Mouse (Mus musculus): ENCODE data around the gene Spns3.

Gene Spns3

DNA sequence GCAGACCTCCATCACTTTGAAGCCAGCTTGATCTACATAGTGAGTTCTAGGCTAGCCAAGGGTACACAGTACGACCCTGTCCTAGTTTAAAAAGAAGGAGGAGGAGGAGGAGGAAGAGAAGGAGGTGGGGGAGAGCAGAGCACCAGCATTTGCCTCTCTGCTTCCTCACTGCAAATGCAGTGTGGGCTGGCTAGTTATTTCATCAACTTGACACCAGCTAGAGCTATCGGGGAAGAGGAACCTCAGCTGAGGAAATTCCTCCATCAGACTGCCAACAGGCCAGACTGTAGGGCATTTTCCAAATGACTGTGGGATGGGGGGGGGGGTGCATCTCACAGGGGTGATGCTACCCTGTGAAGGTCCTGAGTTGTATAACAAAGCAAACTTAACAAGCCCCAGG, 31.9 kb downstream of the Spns3 start:
- no peak for DNase-seq (ENCODE audit: low spot score)

GRCm38 (mm10) chr11:72514967-72515366, 35.3 kb downstream of the Spns3 start:
- DNase-seq (ENCODE audit: low spot score) = no peak

- DNase-seq (ENCODE audit: low spot score) = no peak
Measured at GRCm38 (mm10) chr11:72508651-72509050, 41.7 kb downstream of the Spns3 start.

DNA sequence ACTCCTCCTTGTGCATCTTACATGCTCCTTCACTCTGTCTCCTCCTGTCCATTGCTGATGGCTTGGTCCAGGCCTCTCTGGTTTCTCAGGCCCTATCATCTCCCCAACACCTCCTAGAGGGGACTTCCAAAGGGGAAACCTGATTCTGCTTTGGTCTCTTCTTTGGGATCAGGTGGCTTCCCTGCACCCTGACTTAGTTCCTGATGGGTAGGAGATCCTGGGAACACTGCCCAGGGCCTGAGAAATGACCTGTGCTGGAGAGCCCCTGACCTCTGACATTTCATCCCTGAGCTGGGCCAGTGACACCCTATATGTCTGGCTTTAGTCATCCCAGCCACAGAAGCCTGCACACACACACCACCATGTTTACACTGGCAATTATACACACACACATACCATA, 42.7 kb downstream of the Spns3 start:
- no peak for DNase-seq (ENCODE audit: low spot score)

DNA sequence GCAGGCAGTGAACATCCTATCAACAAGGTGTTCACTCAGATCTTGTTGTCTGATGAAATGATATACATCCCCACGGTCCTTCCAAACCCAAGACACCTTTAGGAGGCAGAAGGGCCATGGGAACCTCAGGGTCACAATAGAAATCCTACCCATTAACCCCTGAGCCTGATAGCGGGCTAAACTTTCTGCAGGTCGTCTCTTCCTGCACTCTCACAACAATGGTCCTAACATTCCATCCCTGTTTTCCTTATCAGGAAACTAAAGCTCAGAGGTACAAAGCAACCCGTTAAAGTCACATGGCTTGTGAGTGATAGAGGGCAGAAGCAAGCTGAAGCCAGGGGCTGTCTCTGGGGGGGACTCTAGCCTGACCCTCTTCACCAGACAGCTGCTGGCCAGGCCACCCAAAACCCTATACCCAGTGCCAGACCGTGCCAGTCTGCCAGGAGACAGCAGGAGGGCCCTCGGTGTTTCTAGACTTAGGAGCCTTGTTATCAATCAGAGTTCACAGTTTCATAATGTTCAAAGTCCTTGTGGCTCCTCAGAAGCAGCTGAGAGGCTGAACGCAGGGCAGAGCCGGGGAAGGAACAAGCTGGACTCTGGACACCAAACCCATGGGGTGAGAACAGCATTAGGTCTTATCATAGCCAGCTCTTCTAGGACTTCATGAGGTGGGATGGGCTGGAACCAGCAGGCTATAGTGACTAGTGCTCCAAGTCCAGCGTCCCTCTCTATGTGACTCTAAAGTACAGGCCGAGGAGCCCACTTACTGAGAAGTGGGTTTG, 46.1 kb downstream of the Spns3 start:
- no peak for DNase-seq (ENCODE audit: low spot score)

GRCm38 (mm10) chr11:72503501-72503921, 46.8 kb downstream of the Spns3 start:
- DNase-seq (ENCODE audit: low spot score) = no peak

GRCm38 (mm10) chr11:72502236-72502635, 48.1 kb downstream of the Spns3 start:
- DNase-seq (ENCODE audit: low spot score) = no peak

DNA sequence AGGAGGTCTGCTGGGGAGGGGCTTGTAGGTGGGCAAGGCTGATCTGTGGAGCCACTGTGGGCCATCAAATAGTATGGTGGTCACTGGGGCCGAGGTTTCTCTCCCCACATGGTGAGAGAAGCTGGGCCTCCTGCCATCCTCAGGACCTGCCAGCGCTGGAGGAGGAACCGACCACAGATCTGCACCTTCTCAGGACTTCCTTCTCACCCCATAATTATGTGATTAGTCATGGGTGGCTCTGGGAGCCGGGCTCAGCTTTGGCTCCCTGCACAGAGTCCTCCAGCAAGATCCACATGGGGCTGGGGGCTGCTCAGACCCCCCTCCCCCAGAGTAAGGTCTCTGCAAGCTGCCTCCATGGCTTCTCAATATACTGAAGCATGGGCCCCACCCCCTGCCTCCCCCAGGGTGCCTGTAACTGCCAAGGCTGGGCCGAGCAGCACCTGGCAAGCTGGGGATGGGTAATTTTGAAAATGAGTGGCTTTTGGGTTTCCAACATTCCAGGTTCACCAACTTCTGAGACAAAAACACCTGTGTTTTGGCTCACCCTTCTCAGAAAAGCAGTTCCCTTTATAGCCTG, 48.8 kb downstream of the Spns3 start:
- DNase-seq (ENCODE audit: low spot score) = no peak

DNA sequence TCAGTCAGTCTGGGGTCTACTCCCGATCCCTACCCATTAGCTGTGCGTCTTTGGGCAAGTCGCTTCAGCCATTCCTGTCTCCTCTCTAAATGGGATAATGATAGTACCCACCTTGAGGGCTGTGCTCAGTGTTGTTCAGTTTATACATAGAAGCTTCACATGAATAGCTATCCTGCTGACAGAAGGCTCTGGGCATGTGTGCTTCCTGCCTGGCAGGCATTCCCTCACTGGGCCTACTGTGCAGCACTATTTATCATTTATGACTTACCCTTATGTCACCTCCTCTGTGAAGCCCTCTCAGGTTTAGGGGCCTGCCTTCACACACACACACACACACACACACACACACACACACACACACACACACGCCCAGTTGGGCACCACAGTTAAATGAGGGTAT, 50.2 kb downstream of the Spns3 start:
- DNase-seq (ENCODE audit: low spot score) = no peak

- DNase-seq (ENCODE audit: low spot score) = no peak
Measured at GRCm38 (mm10) chr11:72497367-72497766, 52.9 kb downstream of the Spns3 start.

- no peak for DNase-seq (ENCODE audit: low spot score)
Measured at GRCm38 (mm10) chr11:72496775-72497174, 53.5 kb downstream of the Spns3 start.

GRCm38 (mm10) chr11:72496066-72496465, 54.2 kb downstream of the Spns3 start:
- no peak for DNase-seq (ENCODE audit: low spot score)

DNA sequence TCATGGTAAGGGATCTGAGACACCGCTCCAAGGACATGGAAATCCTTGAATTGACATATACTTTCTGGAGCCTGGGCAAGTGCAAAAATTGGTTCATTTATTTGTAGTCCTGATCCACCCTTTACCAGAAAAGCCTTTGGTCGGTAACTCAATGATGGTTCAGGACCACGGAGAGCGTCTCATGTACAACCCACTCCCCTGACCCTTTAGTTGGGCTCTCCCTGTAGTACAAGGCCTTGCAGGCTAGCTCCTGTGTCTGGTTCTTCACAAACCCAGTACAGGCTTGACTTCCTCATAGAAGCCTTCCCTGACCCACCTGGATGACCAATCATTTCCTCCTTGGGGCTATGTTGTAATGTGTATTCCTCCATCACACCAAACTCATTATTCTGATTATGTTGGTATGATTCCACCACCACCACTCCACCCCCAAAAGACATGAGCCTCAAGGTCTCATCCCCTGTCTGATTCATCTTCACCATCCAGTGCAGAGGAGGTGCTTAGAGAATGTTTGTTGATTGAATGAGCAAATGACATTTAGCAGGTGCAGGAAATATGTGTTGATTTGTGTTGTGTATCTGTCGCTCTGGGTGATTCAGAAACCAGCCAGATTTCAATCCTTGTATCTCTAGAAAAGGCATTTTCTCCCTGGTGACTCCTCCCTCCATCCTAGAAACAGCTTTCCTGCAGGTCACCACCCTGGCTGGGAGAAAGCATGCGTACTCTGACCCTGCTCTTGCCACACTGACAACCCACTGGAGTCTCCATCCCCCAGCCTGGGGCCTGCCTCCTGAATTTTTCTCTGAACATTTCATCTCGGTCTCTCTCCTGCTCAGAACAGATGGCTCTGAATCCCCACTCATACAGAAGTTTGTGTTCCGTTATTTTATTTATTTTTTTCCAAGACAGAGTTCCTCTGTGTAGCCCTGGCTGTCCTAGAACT, 56.0 kb downstream of the Spns3 start:
- no peak for DNase-seq (ENCODE audit: low spot score)

DNA sequence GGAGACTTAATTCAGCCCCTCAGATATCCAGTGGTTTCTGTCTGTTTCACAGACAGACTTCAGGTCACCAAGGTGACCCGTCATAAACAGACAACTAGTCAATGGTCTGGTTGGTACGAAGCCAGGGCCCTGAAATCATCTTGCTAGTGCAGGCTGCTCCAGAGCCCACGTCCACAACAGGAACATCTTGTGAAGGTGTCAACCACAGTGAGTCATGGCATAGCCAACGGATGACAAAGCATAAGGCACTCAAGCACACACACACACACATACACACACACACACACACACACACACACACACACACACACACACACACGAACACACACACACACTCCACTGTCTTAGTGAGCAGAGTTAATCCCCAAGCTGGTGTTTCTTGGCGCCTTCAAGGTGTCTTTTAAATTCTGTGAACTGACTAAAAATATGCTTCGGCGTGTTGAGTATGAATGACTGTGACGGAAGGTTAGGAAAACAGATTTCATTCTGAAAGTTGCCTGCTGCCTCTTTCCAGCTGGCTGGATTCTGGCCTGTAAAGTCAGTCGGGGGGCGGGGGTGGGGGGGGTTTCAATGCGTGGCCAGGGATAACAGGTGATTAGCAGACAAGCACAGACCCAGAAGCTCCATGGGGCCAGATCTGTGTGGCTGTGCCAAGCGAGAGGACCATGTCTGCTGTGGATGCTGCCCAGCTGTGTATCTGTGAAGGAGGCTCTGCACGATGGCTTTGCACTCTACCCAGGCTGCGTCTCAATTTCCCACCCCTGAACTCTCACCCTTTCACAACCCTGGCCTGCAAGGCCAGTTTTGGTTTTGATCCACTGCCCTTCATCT, 59.0 kb downstream of the Spns3 start:
- no peak for DNase-seq (ENCODE audit: low spot score)

DNA sequence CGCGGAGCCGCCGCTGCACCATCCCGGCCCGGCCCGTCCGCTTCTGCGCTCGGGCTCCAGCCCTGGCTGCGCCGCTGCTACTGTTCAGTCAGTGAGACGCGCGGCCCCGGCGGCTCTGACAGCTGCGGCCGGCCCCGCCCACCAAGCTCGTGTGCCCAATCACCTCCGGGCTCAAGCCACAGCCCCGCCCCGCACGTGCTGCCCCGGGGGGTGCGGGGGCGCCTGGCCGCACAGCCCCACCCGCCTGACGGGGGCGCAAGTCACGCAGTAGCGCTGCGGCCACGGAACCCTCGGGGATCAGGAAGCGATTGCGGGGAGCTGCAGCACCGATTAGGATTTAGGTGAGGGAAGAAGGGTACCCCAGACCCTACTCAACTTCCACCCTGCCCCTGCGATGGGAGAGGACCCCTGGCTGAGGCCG, 60.4 kb downstream of the Spns3 start, which contains the start of gene Spns2:
TSS of gene Spns2 (minus strand) at position 24 of the 421 bp plus-strand sequence.
- peak; percentile 67 for DNase-seq (ENCODE audit: low spot score)

- DNase-seq (ENCODE audit: low spot score) = no peak
Measured at GRCm38 (mm10) chr11:72489397-72489796, 60.9 kb downstream of the Spns3 start.

GRCm38 (mm10) chr11:72488753-72489271, 61.5 kb downstream of the Spns3 start:
- DNase-seq (ENCODE audit: low spot score) = no peak

DNA sequence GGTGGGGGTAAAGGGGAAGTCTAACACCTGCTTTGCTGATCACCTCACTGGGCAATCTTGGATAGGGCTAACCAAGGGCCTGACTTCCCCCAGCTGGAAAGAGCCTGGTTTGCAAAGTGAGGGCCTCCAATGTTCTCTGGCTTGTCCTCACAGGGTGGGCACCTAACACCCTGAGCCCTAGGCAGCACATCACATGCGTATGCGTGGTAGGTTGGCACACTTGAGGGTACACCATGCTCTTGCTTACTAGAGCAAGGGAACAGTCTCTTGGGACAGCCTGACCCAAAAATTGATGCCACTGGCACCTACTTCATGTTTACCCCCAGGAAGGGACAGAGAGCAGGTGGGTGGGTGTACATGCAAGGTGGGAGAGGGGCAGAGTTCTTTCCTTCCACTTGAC, 62.6 kb downstream of the Spns3 start:
- no peak for DNase-seq (ENCODE audit: low spot score)

DNA sequence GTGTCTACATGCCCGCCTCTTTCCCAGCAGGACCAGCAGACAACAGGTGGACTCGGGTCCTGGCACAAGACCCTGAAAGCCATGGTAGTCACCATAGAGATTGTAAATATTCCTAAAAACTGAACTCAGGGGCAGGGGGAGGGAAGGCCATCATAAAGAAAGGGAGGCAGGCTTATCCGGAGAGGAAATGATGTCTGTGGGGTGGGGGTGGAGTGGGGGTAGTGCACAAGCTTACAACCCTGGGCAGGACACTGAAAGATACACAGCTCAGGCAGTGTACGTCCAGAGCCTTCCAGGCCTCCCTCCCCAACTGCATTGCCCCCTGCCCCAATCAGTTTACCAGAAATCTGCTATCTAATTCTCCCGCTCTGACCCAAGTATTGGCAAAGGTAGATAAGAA, 63.1 kb downstream of the Spns3 start:
- no peak for DNase-seq (ENCODE audit: low spot score)

GRCm38 (mm10) chr11:72485960-72486359, 64.3 kb downstream of the Spns3 start:
- DNase-seq (ENCODE audit: low spot score) = no peak

DNA sequence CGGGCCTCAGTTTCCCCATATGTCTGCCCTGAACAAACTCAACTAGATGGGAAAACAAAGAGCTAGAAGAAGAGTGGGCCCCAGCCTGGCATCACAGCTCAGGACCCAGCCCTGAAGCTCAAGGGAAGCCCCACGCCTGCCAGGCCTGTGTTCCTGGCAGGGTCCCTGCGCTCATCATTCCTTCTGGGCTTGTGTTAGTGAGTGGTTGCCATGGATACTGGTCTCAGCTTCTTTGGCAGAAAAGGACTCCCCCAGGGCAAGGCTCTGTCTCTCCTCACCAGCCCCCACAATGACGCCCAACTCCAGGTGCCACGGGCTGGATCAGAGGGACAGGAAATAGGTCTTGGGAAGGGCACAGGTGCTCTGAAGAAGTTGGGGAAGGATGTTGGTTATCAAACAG, 65.1 kb downstream of the Spns3 start:
- no peak for DNase-seq (ENCODE audit: low spot score)

Data from ovary, postnatal 10 days (tissue).